Mouse (Mus musculus): ENCODE measurements around the gene Gusb. TPM values are rescaled to one million over a fixed set of nuclear protein-coding genes. Genes with fewer than 3 reads are reported as not detected.

The Gusb gene
- polyA plus RNA-seq (2015; fragmentation: Illumina TruSeq; extraction: RNeasy Lipid Tissue Mini Kit (QIAGEN cat#74804); ENCODE audit: low read depth, low replicate concordance): 19.3 TPM

DNA sequence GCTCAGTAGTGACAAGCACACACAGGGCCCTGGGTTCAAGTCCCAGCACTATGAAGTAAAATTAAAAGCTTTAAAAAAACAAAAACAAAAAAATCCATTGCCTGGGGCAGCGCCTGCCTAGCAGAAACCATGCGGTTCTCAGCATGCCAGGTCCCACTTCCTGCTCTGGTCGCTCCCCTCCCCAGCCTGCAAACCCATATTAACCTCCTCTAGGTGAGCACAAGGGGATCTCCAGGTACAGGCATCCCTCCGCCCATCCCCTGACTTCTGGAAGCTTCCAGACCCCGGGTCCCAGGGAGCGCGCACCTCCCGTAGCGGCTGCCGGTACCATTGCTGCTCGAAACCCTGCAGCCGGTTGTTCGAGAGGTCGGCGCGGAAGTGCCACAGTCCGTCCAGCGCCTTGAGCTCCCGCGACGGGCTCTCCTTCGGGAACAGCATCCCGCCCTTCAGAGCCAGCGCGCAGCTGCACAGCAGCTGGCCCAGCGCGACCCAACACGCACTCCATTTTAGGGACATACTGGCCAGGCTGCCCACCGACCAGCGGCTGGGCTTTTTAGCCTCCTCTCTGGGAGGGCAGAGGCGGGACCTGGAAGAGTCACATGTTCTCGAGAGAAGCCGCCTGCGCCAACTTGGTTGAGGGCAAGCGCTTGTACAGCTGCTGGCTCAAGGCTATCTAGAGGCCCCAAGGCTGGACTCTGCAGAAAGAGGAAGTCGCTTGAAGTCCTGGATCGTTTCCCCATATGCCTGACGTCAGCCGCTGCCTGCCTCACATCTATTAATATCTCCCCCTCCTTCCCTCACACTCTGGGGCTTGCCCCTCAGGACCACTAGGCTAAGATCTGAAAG is at the start of gene Gusb:
Gusb (minus strand) TSS at position 749 of the 846 bp plus-strand sequence.

DNA sequence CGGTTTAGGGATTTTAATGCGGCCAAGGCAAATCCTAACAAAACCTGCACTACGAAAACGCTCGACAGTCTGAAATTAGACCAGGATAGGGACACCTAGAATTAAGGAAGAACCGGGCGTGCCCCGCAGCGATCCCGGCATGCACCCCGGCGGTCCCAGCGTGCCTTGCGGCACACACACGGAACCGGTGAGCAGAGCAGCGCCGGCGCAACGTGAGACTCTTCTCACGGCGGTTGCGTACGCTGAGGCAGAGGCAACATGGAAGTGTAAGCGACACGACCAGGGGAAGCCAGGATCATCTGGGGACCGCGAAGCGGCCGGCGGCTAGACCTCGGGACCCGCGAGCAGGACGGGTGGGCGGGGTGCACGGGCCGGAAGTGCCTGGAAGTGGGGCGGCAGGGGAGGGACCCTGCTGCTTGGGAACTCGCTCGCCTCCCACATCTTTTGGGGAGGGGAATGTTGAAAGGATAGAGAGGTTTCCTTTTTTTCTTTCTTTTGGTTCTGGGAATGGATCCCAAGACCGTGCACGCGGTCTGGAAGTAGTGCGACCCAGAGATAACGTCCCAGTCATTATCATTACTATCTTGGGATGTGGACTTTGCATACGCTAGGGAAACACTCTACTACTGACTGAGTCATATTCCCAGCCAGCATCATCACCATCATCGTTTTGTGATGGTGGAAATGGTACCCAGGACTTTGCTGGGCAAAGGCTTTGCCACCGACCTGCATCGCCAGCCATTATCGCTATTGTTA is 26.5 kb upstream of the Gusb start, which contains the start of the genes Asl and Crcp:
Asl (minus strand) TSS at position 106 of the 756 bp plus-strand sequence.
Crcp (plus strand) TSS at position 149 of the 756 bp plus-strand sequence.

DNA sequence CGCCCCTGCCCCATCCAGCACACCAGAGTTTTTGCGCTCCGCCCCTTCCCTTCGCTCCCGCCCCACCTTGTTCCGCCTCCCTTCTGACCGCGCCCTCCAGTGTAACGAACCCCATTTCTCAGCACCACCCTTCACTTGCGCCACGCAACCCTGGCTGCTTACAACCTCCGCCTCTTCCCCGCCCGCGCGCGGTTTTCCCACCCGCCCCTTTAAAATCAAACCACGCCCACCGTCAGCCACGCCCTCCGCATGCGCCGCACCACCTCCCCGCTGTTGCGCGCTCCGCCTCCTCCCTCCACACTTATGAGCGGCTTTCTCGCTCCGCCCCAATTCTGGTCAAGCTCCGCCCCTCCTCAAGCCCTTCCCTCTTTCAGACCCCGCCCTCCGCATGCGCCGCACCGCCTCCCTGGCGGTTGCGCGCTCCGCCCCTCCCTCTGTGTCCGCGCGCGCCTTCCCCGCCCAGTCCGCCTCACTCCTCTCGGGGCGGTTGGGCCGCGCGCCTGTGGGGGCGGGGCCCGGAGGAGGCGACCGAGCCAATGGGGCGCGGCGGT is 61.3 kb downstream of the Gusb start, which contains the start of gene Vkorc1l1:
Vkorc1l1 (plus strand) TSS at position 476 of the 551 bp plus-strand sequence.

Other genes starting within 250 kb of the Gusb start
- gene Psph, start 215.6 kb downstream of the Gusb start, polyA plus RNA-seq (2015; fragmentation: Illumina TruSeq; extraction: RNeasy Lipid Tissue Mini Kit (QIAGEN cat#74804); ENCODE audit: low read depth, low replicate concordance): 29.1 TPM
- 20.4 TPM for gene Sumf2, start 156.1 kb downstream of the Gusb start, polyA plus RNA-seq (2015; fragmentation: Illumina TruSeq; extraction: RNeasy Lipid Tissue Mini Kit (QIAGEN cat#74804); ENCODE audit: low read depth, low replicate concordance)
- gene Chchd2, start 115.6 kb downstream of the Gusb start, polyA plus RNA-seq (2015; fragmentation: Illumina TruSeq; extraction: RNeasy Lipid Tissue Mini Kit (QIAGEN cat#74804); ENCODE audit: low read depth, low replicate concordance): 738 TPM
- 7.1 TPM for gene Zbed5, start 107.3 kb downstream of the Gusb start, polyA plus RNA-seq (2015; fragmentation: Illumina TruSeq; extraction: RNeasy Lipid Tissue Mini Kit (QIAGEN cat#74804); ENCODE audit: low read depth, low replicate concordance)
- gene Phkg1, start 104.5 kb downstream of the Gusb start, polyA plus RNA-seq (2015; fragmentation: Illumina TruSeq; extraction: RNeasy Lipid Tissue Mini Kit (QIAGEN cat#74804); ENCODE audit: low read depth, low replicate concordance): 22.4 TPM
- 1.6 TPM for gene Nupr1l, start 94.5 kb downstream of the Gusb start, polyA plus RNA-seq (2015; fragmentation: Illumina TruSeq; extraction: RNeasy Lipid Tissue Mini Kit (QIAGEN cat#74804); ENCODE audit: low read depth, low replicate concordance)
- 47.3 TPM for gene Vkorc1l1, start 61.1 kb downstream of the Gusb start, polyA plus RNA-seq (2015; fragmentation: Illumina TruSeq; extraction: RNeasy Lipid Tissue Mini Kit (QIAGEN cat#74804); ENCODE audit: low read depth, low replicate concordance)
- 20.2 TPM for gene Asl, start 26.2 kb upstream of the Gusb start, polyA plus RNA-seq (2015; fragmentation: Illumina TruSeq; extraction: RNeasy Lipid Tissue Mini Kit (QIAGEN cat#74804); ENCODE audit: low read depth, low replicate concordance)
- gene Crcp, start 26.2 kb upstream of the Gusb start, polyA plus RNA-seq (2015; fragmentation: Illumina TruSeq; extraction: RNeasy Lipid Tissue Mini Kit (QIAGEN cat#74804); ENCODE audit: low read depth, low replicate concordance): 56.4 TPM
- 40.9 TPM for gene Tpst1, start 70.3 kb upstream of the Gusb start, polyA plus RNA-seq (2015; fragmentation: Illumina TruSeq; extraction: RNeasy Lipid Tissue Mini Kit (QIAGEN cat#74804); ENCODE audit: low read depth, low replicate concordance)
- gene Kctd7, start 141.8 kb upstream of the Gusb start, polyA plus RNA-seq (2015; fragmentation: Illumina TruSeq; extraction: RNeasy Lipid Tissue Mini Kit (QIAGEN cat#74804); ENCODE audit: low read depth, low replicate concordance): 8.3 TPM
- gene Rabgef1, start 168.7 kb upstream of the Gusb start, polyA plus RNA-seq (2015; fragmentation: Illumina TruSeq; extraction: RNeasy Lipid Tissue Mini Kit (QIAGEN cat#74804); ENCODE audit: low read depth, low replicate concordance): 48.7 TPM
- gene Tmem248, start 214.0 kb upstream of the Gusb start, polyA plus RNA-seq (2015; fragmentation: Illumina TruSeq; extraction: RNeasy Lipid Tissue Mini Kit (QIAGEN cat#74804); ENCODE audit: low read depth, low replicate concordance): 29.4 TPM

Data from brain, adult 10 weeks (tissue).